In genomic region chr11:97151343-97151801, GRCm38 (mm10) we compare ENCODE assay signal across 8 mouse cellular contexts. TPM values are rescaled to one million over a fixed set of nuclear protein-coding genes. Genes with fewer than 3 reads are reported as not detected.
DNase-seq lines count a peak whose midpoint lies in the region; ATAC-seq lines count a peak whose summit lies in the region.

TSS of gene Tbkbp1 (minus strand) at chr11:97151495.

- peak within 1 kb of the TSS; percentile 77 for H3K4me3 ChIP-seq in kidney, embryonic 15.5 days (replicated peaks)
- H3K4me3 ChIP-seq in liver, embryonic 16.5 days (ENCODE audit: low read depth, low read length): peak within 1 kb of the TSS; percentile 57

- peak within 1 kb of the TSS; percentile 91 for H3K27ac ChIP-seq in kidney, embryonic 15.5 days
- H3K27ac ChIP-seq in liver, embryonic 16.5 days (ENCODE audit: low read length): peak within 1 kb of the TSS; percentile 31

- H3K9me3 ChIP-seq in kidney, embryonic 15.5 days (replicated peaks): no peaks in the 10 kb centered on the region
- no peaks in the 10 kb centered on the region for H3K9me3 ChIP-seq in liver, embryonic 16.5 days (replicated peaks; ENCODE audit: control insufficient read depth, low read length)

- H3K27me3 ChIP-seq in kidney, embryonic 15.5 days: peaks cover 16% of the 10 kb centered on the region; the same call in 1 of the 2 replicates
- H3K27me3 ChIP-seq in liver, embryonic 16.5 days (ENCODE audit: control insufficient read depth, insufficient read depth, low read depth, low read length): peaks cover 51% of the 10 kb centered on the region

- whole genome bisulfite sequencing in kidney, embryonic 15.5 days: under 1% methylated on average over 30 of the region's 64 CpGs
- 1% methylated on average over 33 of the region's 64 CpGs for WGBS in liver, embryonic 16.5 days (ENCODE audit: insufficient replicate concordance)

- ATAC-seq in kidney, embryonic 15.5 days (replicated peaks; ENCODE audit: low FRiP score): peak; percentile 1; the same call in 1 of the 2 replicates
- no peak for ATAC-seq in liver, embryonic 16.5 days (ENCODE audit: low read depth)

- peak; percentile 46 for DNase-seq in ovary, postnatal 36 days (ENCODE audit: low spot score)
- DNase-seq in ovary, adult 18-20 months (ENCODE audit: low spot score): no peak
- DNase-seq in cerebellum, adult 18-20 months: peak; percentile 54 to 78
- peak; percentile 96 for DNase-seq in heart, adult 11 months
- DNase-seq in retina, embryonic 14.5 days (ENCODE audit: low spot score): peak; percentile 40
- no peak for DNase-seq in urinary bladder, adult 18-20 months (ENCODE audit: low spot score in 2 of 2)

- H3K4me1 ChIP-seq in kidney, embryonic 15.5 days: peaks cover 46% of the 10 kb centered on the region
- H3K4me1 ChIP-seq in liver, embryonic 16.5 days (ENCODE audit: control insufficient read depth, low read depth, low read length): peaks cover 3% of the 10 kb centered on the region; the same call in 1 of the 2 replicates

- H3K4me2 ChIP-seq in kidney, embryonic 15.5 days: peak within 1 kb of the TSS; percentile 97
- peak within 1 kb of the TSS; percentile 68 for H3K4me2 ChIP-seq in liver, embryonic 16.5 days (ENCODE audit: low read depth, low read length)

- H3K9ac ChIP-seq in kidney, embryonic 15.5 days: peak within 1 kb of the TSS; percentile 67
- peak within 1 kb of the TSS; percentile 19 for H3K9ac ChIP-seq in liver, embryonic 16.5 days (ENCODE audit: low read depth, low read length)

- H3K36me3 ChIP-seq in kidney, embryonic 15.5 days: peaks cover 27% of the 10 kb centered on the region
- peaks cover 5% of the 10 kb centered on the region; the same call in 1 of the 2 replicates for H3K36me3 ChIP-seq in liver, embryonic 16.5 days (ENCODE audit: control insufficient read depth, insufficient read depth)

RNA-seq across cellular contexts. Expression of gene Tbkbp1, which starts in this region (rescaled TPM):
- 5.5 and 5.8 TPM in 2 replicates for polyA plus RNA-seq in kidney, embryonic 15.5 days (2015; fragmentation: Nextera tagmentation; extraction: Ambion mirVana)
- polyA plus RNA-seq in liver, embryonic 16.5 days (2015; fragmentation: Nextera tagmentation; extraction: Ambion mirVana): 0.84 and 1.1 TPM in 2 replicates

Comparison
In these comparisons a context has a peak if more than half of its experiments do, and no peak if none do; other contexts are left out.
1. DNase-seq: peak in ovary, postnatal 36 days (single experiment), cerebellum, adult 18-20 months (2 of 2), heart, adult 11 months (single experiment) and retina, embryonic 14.5 days (single experiment); none in ovary, adult 18-20 months (single experiment) and urinary bladder, adult 18-20 months (0 of 2).